Mouse (Mus musculus) liver, postnatal 0 days (tissue): ENCODE measurements around the gene Fhit.

ENCODE experiments used
- CTCF ChIP-seq: sonication (generic); IDR thresholded peaks from 2 replicates; pipeline ENCODE4 v1.5.1; 2016; ENCODE audit warnings: antibody characterized with exemption, low read depth
- EP300 ChIP-seq: IDR thresholded peaks from 2 replicates; pipeline ENCODE4 v1.6.1; 2016; ENCODE audit warnings: antibody characterized with exemption, low read depth, mild to moderate bottlenecking

DNA sequence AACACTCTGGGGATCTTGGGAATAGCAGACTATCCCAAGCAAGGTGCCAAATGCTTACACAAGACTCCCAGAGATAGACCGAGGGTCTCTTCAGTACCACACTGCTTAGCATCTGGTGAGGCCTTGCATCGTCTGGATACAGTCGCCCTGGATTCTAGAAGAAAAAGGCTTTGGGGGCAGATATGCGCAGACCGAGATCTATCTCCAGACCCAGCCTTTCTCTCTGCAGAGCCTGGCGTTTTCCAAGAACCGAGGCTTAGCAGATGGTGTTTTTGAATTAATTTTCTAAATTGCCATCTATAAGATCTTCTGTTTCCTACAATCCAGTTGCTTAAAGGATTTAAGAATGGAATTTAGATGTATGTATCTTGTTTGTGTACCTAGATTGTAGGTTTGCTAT lies 1515.6 kb downstream of the Fhit start:
- no peak for TF ChIP-seq CTCF
- no peak for TF ChIP-seq EP300
